Mouse (Mus musculus): ENCODE results near the gene Nlrx1. TPM values are rescaled to one million over a fixed set of nuclear protein-coding genes. Genes with fewer than 3 reads are reported as not detected.

Gene Nlrx1
- total and polyA plus RNA-seq, 2 experiments from 2014 or later = 6.0 to 6.2 TPM

DNA sequence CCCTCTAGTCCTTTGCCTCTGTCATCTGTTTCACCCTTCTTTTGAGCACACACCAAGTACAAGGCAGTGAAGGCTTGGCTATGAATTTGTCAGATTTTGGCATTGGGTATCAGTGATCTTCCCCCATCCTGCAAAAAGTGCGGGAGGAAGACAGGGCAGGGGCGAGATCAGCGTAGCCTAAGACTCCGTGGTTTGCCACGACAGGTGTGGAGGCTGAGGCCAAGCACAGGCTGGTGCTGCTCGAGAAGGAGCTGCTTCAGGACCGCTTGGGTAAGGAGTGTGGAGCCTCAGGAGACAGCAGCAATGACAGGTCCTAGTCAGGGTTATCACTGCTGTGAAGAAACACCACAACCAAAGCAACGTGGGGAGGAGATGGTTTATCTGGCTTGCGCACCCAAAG lies 27.0 kb downstream of the Nlrx1 start:
- Histone ChIP-seq H3K4me3 (ENCODE audit: low read depth, low read length) (no peak overlapping the region), H3K9me3 (ENCODE audit: low read length) (no peaks in the 10 kb centered on the region), H3K27me3 (ENCODE audit: insufficient read depth, low read length) (no peaks in the 10 kb centered on the region), H3K27ac (ENCODE audit: low read depth, low read length) (no peak overlapping the region), H3K9ac (replicated peaks; ENCODE audit: low read length, poor library complexity, severe bottlenecking) (no peak overlapping the region), H3K36me3 (ENCODE audit: insufficient read depth, low read length) (no peaks in the 10 kb centered on the region), H3K4me2 (ENCODE audit: low read depth, low read length, poor library complexity, severe bottlenecking) (no peak overlapping the region), H3K4me1 (ENCODE audit: insufficient read depth, low read length) (no peaks in the 10 kb centered on the region)
- ATAC-seq (ENCODE audit: low FRiP score) (no peak), DNase-seq (ENCODE audit: low spot score) (no peak)
- TF ChIP-seq CTCF (IDR thresholded peaks at IDR 0.05) = no peak
- WGBS = 77% methylated on average over 9 of the region's 9 CpGs

DNA sequence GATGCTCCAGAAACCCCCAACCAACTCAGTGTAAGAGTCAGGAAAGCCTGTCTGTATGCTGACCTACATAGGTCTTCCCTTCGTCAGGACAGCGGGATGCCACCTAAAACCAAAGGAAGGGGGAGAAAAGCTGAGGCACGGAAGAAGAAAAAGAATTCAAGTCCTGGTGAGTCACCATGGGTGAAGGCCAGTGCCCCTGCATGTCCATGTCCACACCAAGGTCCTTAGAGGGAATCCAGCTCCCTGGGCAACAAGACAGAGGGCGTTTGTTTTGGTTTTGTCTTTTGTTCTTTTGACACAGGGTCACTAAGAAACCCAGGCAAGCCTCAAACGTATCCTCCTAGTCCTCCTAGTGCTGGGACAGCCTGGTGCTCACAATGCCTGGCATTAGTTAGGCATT lies 27.5 kb downstream of the Nlrx1 start:
- no peaks in the 10 kb centered on the region for H3K9me3 ChIP-seq (ENCODE audit: low read length)
- H3K4me1 ChIP-seq (ENCODE audit: insufficient read depth, low read length) = no peaks in the 10 kb centered on the region
- H3K4me3 ChIP-seq (ENCODE audit: low read depth, low read length) = no peak overlapping the region
- no peaks in the 10 kb centered on the region for H3K36me3 ChIP-seq (ENCODE audit: insufficient read depth, low read length)
- H3K9ac ChIP-seq (replicated peaks; ENCODE audit: low read length, poor library complexity, severe bottlenecking) = no peak overlapping the region
- ATAC-seq (ENCODE audit: low FRiP score) (no peak), DNase-seq (ENCODE audit: low spot score) (no peak)
- H3K4me2 ChIP-seq (ENCODE audit: low read depth, low read length, poor library complexity, severe bottlenecking) = no peak overlapping the region
- TF ChIP-seq CTCF (IDR thresholded peaks at IDR 0.05) = no peak
- H3K27me3 ChIP-seq (ENCODE audit: insufficient read depth, low read length) = no peaks in the 10 kb centered on the region
- WGBS = 39% methylated on average over 5 of the region's 5 CpGs
- H3K27ac ChIP-seq (ENCODE audit: low read depth, low read length) = no peak overlapping the region

DNA sequence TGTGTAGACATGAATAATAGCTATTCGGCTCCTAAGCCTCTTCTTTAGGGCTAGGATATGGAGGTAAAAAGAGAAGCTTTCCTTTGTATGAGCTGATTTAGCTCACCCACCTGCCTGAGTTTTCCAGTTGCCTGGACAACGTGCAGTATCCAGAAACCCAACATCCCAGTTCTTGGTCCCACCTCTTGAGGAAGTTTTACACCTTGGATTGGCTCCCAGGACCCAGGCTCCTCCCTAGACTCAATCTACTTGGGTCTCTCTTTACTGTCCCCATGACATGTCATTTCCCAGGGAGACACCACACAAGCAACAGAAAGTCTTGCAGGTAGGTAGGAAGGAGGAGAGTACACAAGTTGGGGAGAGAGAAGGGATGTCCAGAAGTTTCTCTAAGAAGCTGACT lies 28.0 kb downstream of the Nlrx1 start, which contains the start of gene Ccdc153:
Gene Ccdc153 (plus strand): TSS at position 278 of the 400 bp plus-strand sequence.
- no peak within 1 kb of the TSS for H3K4me3 ChIP-seq (ENCODE audit: low read depth, low read length)
- no peaks in the 10 kb centered on the region for H3K9me3 ChIP-seq (ENCODE audit: low read length)
- ATAC-seq (ENCODE audit: low FRiP score) = no peak
- no peak for TF ChIP-seq CTCF (IDR thresholded peaks at IDR 0.05)
- DNase-seq (ENCODE audit: low spot score) = no peak
- no peak within 1 kb of the TSS for H3K9ac ChIP-seq (replicated peaks; ENCODE audit: low read length, poor library complexity, severe bottlenecking)
- 51% methylated on average over 2 of the region's 2 CpGs for WGBS
- no peaks in the 10 kb centered on the region for H3K36me3 ChIP-seq (ENCODE audit: insufficient read depth, low read length)
- no peak within 1 kb of the TSS for H3K4me2 ChIP-seq (ENCODE audit: low read depth, low read length, poor library complexity, severe bottlenecking)
- no peak within 1 kb of the TSS for H3K27ac ChIP-seq (ENCODE audit: low read depth, low read length)
- H3K27me3 ChIP-seq (ENCODE audit: insufficient read depth, low read length) = no peaks in the 10 kb centered on the region
- no peaks in the 10 kb centered on the region for H3K4me1 ChIP-seq (ENCODE audit: insufficient read depth, low read length)

DNA sequence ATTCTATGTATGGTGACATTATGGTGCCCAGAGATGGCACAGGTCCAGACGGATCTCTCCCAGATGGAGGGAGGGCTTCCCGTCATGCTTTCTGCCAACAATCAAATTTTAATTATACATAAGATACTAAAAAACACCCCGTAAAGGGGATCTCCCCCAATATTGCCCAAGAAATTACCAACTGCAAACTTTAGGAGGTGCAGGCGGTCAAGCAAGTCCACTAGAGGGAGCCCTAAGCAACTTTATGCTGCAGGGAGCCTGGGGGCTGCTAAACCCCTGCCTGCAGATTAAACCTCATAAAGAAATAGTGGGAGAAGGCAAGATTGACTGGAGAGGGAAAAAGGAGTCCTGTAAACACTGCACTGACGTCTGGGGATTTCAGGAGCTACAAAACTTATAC lies 29.0 kb downstream of the Nlrx1 start:
- peak; percentile 88 for TF ChIP-seq CTCF (IDR thresholded peaks at IDR 0.05)
- Histone ChIP-seq H3K9ac (replicated peaks; ENCODE audit: low read length, poor library complexity, severe bottlenecking) (no peak overlapping the region), H3K27me3 (ENCODE audit: insufficient read depth, low read length) (no peaks in the 10 kb centered on the region), H3K36me3 (ENCODE audit: insufficient read depth, low read length) (no peaks in the 10 kb centered on the region), H3K4me1 (ENCODE audit: insufficient read depth, low read length) (no peaks in the 10 kb centered on the region), H3K4me2 (ENCODE audit: low read depth, low read length, poor library complexity, severe bottlenecking) (no peak overlapping the region), H3K4me3 (ENCODE audit: low read depth, low read length) (no peak overlapping the region), H3K9me3 (ENCODE audit: low read length) (no peaks in the 10 kb centered on the region), H3K27ac (ENCODE audit: low read depth, low read length) (no peak overlapping the region)
- no peak for ATAC-seq (ENCODE audit: low FRiP score)
- 10% methylated on average over 5 of the region's 5 CpGs for WGBS
- DNase-seq (ENCODE audit: low spot score) = peak; percentile 76

DNA sequence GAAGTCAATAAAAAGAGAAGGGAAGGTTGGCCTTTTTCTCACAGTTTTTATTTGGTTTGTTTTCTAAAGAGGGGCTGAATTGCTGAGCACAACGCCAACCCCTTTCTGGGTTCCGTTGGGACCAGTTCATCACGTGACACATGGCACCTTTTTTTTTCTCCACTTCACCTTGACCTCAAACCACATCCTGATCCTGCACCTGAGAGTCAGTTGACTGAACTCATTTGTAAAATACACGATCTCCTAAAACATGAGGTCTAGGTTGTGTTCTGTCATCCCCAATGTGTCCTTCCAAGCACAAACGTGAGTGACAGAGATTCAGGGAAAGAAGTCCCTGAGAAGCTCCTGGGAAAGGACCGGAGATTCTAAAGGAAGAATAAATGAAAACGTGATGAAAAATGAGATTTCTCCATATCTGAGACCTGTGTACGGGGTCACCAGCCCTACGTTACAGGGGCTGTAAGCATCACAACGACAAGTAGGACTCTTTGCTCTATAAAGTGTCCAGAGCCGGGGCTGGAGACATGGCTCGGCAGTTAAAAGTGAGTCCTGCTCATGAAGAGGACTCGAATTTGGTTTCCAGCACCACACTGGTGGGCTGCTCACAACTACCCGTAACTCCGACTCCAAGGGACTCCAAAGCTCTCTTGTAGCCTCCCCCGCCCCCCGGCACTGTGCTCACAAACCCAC lies 29.8 kb downstream of the Nlrx1 start:
- WGBS = 79% methylated on average over 17 of the region's 17 CpGs
- no peak for TF ChIP-seq CTCF (IDR thresholded peaks at IDR 0.05)
- no peaks in the 10 kb centered on the region for H3K36me3 ChIP-seq (ENCODE audit: insufficient read depth, low read length)
- no peak overlapping the region for H3K4me2 ChIP-seq (ENCODE audit: low read depth, low read length, poor library complexity, severe bottlenecking)
- DNase-seq (ENCODE audit: low spot score) (no peak), ATAC-seq (ENCODE audit: low FRiP score) (no peak)
- no peaks in the 10 kb centered on the region for H3K9me3 ChIP-seq (ENCODE audit: low read length)
- no peak overlapping the region for H3K4me3 ChIP-seq (ENCODE audit: low read depth, low read length)
- H3K27ac ChIP-seq (ENCODE audit: low read depth, low read length) = no peak overlapping the region
- no peak overlapping the region for H3K9ac ChIP-seq (replicated peaks; ENCODE audit: low read length, poor library complexity, severe bottlenecking)
- H3K4me1 ChIP-seq (ENCODE audit: insufficient read depth, low read length) = no peaks in the 10 kb centered on the region
- H3K27me3 ChIP-seq (ENCODE audit: insufficient read depth, low read length) = no peaks in the 10 kb centered on the region

DNA sequence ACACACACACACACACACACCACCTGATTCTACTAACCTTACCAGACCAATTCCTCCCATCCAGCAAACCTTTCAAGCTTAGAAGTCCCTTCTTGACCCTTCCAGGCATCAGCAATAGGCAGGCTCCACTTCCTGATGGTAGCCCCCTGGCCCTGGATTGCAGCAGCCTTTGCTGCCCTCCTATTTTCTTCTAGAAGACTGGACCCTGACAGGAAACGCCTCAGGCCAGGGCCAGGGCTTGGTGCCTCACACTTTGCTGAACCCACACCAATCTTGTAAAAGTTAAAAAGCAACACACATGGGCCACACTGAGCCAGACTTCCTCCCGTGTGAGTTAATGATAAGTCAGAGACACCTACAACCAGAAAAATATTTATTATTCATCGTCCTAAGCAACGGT lies 31.3 kb downstream of the Nlrx1 start:
- no peaks in the 10 kb centered on the region for H3K36me3 ChIP-seq (ENCODE audit: insufficient read depth, low read length)
- H3K9me3 ChIP-seq (ENCODE audit: low read length) = no peaks in the 10 kb centered on the region
- DNase-seq (ENCODE audit: low spot score) = no peak
- no peak overlapping the region for H3K4me2 ChIP-seq (ENCODE audit: low read depth, low read length, poor library complexity, severe bottlenecking)
- TF ChIP-seq CTCF (IDR thresholded peaks at IDR 0.05) = no peak
- no peak overlapping the region for H3K27ac ChIP-seq (ENCODE audit: low read depth, low read length)
- H3K4me3 ChIP-seq (ENCODE audit: low read depth, low read length) = no peak overlapping the region
- no peak overlapping the region for H3K9ac ChIP-seq (replicated peaks; ENCODE audit: low read length, poor library complexity, severe bottlenecking)
- H3K4me1 ChIP-seq (ENCODE audit: insufficient read depth, low read length) = no peaks in the 10 kb centered on the region
- 77% methylated on average over 4 of the region's 4 CpGs for WGBS
- ATAC-seq (ENCODE audit: low FRiP score) = no peak
- H3K27me3 ChIP-seq (ENCODE audit: insufficient read depth, low read length) = no peaks in the 10 kb centered on the region

Data from midbrain, postnatal 0 days (tissue).